Mouse (Mus musculus): ENCODE measurements around the gene Dnph1.
A peak's percentile ranks its signal among the peaks of the same experiment; 100 is the strongest.
"Not testable (repeated sequence)": the region's sequence is repeated elsewhere in the genome, so short reads cannot be mapped to it uniquely, and the experiment has no call there.

Dnph1 gene

GRCm38 (mm10) chr17:46496623-46497434 lies at the start of gene Dnph1:
TSS of gene Dnph1 (plus strand) at chr17:46496711.
- DNase-seq (ENCODE audit: low spot score): peak; percentile 82

GRCm38 (mm10) chr17:46452683-46453082 lies 43.8 kb upstream of the Dnph1 start:
- DNase-seq (ENCODE audit: low spot score): no peak

GRCm38 (mm10) chr17:46453302-46453948 lies 43.1 kb upstream of the Dnph1 start:
- no peak for DNase-seq (ENCODE audit: low spot score)

DNA sequence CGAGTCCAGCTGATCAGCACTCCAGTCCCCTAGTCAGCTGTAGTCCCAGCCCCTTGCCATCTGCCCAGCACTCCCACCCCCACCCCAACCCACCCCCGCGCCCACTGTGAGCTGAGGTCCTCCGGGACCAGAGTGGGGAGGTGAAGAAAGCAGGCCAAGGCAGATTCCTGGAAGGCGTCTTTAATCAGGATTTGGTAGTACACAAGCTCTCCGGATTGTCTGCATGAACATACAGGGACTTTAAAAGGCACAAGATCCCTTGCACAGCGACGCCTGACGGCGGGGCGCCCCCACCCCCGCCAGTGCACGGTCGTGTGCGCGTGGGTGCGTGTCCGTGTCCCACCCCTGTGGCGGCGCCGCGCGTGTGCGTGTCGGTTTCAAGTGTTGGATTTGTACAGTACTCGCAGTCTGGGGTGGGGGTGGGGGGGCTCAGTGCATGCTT lies 42.5 kb upstream of the Dnph1 start:
- no peak for DNase-seq (ENCODE audit: low spot score)

GRCm38 (mm10) chr17:46454539-46454938 lies 42.0 kb upstream of the Dnph1 start:
- no peak for DNase-seq (ENCODE audit: low spot score)

GRCm38 (mm10) chr17:46455110-46455691 lies 41.3 kb upstream of the Dnph1 start:
- DNase-seq (ENCODE audit: low spot score): peak; percentile 36

DNA sequence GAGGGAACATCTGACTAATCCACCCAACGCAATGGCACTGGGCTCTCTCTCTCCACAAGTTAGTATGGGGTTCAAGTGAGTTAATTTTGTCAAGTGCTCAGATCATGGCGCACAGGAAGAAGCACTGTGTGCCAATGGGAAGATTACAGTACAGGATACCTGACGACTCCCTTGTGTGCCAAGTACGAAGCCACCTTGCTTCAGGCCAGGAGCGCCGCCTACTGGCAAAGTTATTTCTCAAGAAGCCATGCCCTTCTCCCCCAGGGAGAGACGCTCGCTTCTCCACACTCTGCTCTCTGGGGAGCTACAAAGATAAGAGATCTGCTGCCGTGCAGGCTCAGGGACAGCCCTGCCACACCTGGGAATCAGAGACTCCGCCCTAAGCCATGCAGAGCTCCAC lies 38.7 kb upstream of the Dnph1 start:
- peak; percentile 63 for DNase-seq (ENCODE audit: low spot score)

DNA sequence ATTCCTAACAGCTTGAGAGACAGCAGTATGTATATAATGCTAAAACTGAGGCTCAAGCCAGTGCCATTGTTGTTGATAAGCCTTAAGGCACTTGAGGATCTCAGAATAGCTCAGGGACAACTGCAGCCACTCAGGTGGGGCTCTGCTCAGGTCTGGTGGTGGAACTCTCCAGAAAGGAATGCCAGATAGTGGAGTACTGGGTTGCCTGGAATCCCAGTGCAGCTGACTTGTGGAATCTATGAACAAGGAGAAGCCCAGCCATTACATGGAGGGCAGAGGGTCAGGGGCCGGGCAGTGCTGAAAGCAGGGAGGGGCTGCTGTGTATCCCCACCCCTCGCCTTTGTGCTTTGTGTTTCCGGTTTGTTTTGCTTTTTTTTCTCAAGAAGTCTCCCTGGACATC lies 38.1 kb upstream of the Dnph1 start:
- DNase-seq (ENCODE audit: low spot score): no peak

DNA sequence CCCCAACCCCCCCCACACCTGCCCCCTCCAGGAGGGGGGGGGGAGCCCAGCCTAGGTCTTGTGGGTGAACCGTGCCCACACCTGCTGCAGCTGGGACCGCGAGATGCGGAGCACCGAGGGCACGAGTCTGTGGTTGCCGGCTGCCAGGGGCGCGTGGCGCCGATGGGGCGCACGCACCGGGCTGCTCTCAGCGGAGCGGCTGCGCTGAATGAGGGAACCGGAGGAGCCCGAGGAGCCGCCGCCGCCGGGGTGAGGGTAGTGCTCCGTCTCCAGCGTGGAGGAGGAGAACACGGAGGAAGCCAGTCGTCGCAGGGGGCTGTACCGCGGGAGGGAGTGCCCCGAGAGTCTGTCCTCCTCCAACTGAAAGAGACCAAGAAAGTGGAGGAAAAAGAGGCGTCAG lies 35.8 kb upstream of the Dnph1 start:
- DNase-seq (ENCODE audit: low spot score): no peak

GRCm38 (mm10) chr17:46461347-46461746 lies 35.2 kb upstream of the Dnph1 start:
- no peak for DNase-seq (ENCODE audit: low spot score)

DNA sequence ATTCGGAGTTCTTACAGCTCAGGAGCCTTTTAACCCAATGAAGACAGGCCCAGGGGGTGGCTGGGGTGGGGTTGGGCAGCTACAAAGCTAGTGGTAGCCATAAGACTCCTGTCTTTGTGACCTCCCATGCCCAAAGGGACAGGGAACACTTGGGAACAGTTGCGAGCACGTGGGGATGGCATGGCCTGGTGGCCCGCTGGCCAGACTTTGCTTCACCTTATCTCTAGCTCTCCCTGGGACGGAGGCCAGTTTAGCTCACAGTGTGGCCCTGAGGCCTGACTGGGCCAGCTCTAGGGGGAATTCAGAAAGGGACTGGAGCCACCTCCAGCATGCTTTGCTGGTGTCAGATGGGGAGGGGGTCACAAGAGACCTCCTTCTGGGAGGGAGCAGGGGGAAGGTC lies 34.3 kb upstream of the Dnph1 start:
- DNase-seq (ENCODE audit: low spot score): no peak

- DNase-seq (ENCODE audit: low spot score): no peak
Observed at GRCm38 (mm10) chr17:46467830-46468229, 28.7 kb upstream of the Dnph1 start.

DNA sequence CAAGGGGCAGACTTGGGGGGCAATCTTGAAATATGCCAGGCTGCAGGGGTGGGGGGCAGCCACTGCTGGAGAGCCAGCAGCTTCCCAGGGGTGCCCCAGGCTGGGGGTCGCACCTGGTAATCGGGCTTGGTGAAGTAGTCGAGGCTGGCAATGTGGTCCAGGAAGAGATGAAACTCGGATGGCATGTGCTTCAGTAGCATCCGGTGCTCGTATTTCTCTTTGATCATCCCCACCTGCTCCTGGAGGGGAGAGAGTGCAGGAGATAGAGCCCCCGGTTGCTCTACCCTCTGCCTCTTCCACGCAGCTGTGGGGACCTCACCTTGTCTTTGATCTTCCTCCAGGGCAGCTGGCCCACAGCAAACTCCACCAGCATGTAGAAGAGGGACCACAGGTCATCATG lies 19.9 kb upstream of the Dnph1 start:
- DNase-seq (ENCODE audit: low spot score): no peak

DNA sequence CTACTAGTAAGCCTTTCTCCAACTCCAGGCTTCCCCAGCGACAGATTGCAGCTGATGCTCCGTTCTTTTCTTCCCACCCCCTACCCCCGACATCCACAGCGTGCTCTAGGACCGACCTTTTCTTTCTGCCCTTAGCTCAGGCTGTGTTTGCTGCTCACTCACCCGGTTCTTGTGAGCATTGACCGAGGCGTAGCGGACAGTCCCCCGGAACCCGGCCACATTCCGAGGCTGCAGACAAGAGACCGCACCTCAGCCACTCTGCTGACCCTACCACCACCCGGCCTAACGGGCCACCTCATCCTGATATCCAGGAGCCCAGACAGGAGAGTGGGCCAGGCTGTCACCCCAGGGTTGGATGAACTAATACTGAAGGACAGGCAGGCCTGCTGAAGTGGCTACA lies 19.2 kb upstream of the Dnph1 start:
- no peak for DNase-seq (ENCODE audit: low spot score)

GRCm38 (mm10) chr17:46483561-46484001 lies 12.9 kb upstream of the Dnph1 start:
- DNase-seq (ENCODE audit: low spot score): peak; percentile 54

GRCm38 (mm10) chr17:46484021-46484431 lies 12.5 kb upstream of the Dnph1 start:
- DNase-seq (ENCODE audit: low spot score): no peak

GRCm38 (mm10) chr17:46484461-46484875 lies 12.0 kb upstream of the Dnph1 start:
- peak; percentile 35 for DNase-seq (ENCODE audit: low spot score)

DNA sequence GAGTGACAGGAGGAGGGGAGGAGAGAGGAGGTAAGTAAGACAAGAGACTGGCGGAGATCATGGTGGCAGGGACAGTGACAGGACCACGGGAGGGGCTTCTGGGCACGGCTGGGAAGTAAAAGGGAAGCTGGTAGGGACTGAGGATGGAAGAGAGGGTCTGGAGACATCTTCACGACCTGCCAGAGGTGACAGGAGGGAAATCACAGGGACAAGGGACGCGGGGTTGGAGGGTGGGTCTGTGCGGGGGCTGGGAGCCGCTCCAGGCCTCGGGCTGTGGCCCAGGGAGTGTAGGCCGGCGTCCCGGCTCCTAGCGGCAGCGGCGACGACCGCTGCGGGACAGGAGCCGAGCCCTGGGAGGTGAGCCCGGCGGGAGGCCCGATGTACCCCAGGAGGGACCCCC lies 9.5 kb upstream of the Dnph1 start:
- no peak for DNase-seq (ENCODE audit: low spot score)

GRCm38 (mm10) chr17:46487431-46487830 lies 9.1 kb upstream of the Dnph1 start, which contains the start of gene Ttbk1:
TSS of gene Ttbk1 (minus strand) at chr17:46487675.
- DNase-seq (ENCODE audit: low spot score): peak; percentile 60

GRCm38 (mm10) chr17:46495486-46495885 lies 1.0 kb upstream of the Dnph1 start:
- no peak for DNase-seq (ENCODE audit: low spot score)

GRCm38 (mm10) chr17:46496081-46496480 lies 430 bp upstream of the Dnph1 start:
- DNase-seq (ENCODE audit: low spot score): not testable (repeated sequence)

DNA sequence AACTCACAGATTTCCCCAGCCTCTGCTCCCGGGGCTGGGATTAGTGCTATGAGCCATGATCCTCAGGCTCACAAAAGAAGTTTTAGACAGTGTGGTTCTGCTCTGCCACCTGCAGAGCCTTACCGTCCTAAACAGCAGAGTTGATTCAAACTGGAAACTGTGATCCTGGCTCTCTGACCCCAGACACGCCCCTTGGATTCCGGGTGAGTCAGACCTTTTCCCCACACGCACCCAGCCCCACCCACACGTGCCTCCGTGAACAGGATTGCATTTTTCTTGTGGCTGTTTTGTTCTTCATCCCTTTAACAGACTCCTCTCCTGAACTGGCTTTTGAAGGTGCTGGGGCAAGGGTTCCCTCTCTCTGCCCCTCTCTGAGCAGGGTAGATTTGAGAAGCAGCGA lies 1.4 kb downstream of the Dnph1 start:
- DNase-seq (ENCODE audit: low spot score): no peak

GRCm38 (mm10) chr17:46502775-46503174 lies 6.3 kb downstream of the Dnph1 start:
- DNase-seq (ENCODE audit: low spot score): no peak
